Mouse (Mus musculus) lung, postnatal 0 days (tissue): ENCODE data around the gene Haus6. TPM values are rescaled to one million over a fixed set of nuclear protein-coding genes. Genes with fewer than 3 reads are reported as not detected.

Experiments
- ATAC-seq: fragments of 200-750 bp; cut with Nextera tagmentation; 2 replicates; pipeline ENCODE4 v1.8.0; 2017; ENCODE audit warnings: moderate library complexity
- DNase-seq: peaks from one replicate; pipeline ENCODE4 v3.0.0-alpha.2; 2016; ENCODE audit warnings: low spot score
- H3K27ac ChIP-seq: fragments of 300-500 bp; sonication (generic); 2 replicates; pipeline ENCODE4 v1.5.1; 2014; ENCODE audit warnings: antibody characterized with exemption, mild to moderate bottlenecking, low read length, mixed read lengths
- H3K27me3 ChIP-seq: fragments of 300-500 bp; sonication (generic); replicated peaks from 2 replicates; pipeline ENCODE4 v1.6.1; 2014; ENCODE audit warnings: low read length, mixed read lengths; ENCODE audit not compliant: insufficient read depth
- H3K36me3 ChIP-seq: fragments of 300-500 bp; sonication (generic); 2 replicates; pipeline ENCODE4 v1.6.1; 2014; ENCODE audit warnings: low read length, mixed read lengths; ENCODE audit not compliant: insufficient read depth
- H3K4me1 ChIP-seq: fragments of 300-500 bp; sonication (generic); 2 replicates; pipeline ENCODE4 v1.6.1; 2014; ENCODE audit warnings: antibody characterized with exemption, low read depth, low read length, mixed read lengths; ENCODE audit not compliant: insufficient read depth
- H3K4me2 ChIP-seq: fragments of 300-500 bp; sonication (generic); replicated peaks from 2 replicates; pipeline ENCODE4 v1.6.1; 2014; ENCODE audit warnings: low read depth, mild to moderate bottlenecking, low read length, moderate library complexity, mixed read lengths
- H3K4me3 ChIP-seq: fragments of 300-500 bp; sonication (generic); 2 replicates; pipeline ENCODE4 v1.5.1; 2014; ENCODE audit warnings: low read depth, low read length
- H3K9ac ChIP-seq: fragments of 300-500 bp; sonication (generic); replicated peaks from 2 replicates; pipeline ENCODE4 v1.6.1; 2014; ENCODE audit warnings: low read depth, mild to moderate bottlenecking
- H3K9me3 ChIP-seq: fragments of 300-500 bp; sonication (generic); 2 replicates; pipeline ENCODE4 v1.6.1; 2016; ENCODE audit warnings: low read length, mixed read lengths
- CTCF ChIP-seq: IDR thresholded peaks from 2 replicates; pipeline ENCODE4 v1.5.1; 2016; ENCODE audit warnings: antibody characterized with exemption, mild to moderate bottlenecking
- EP300 ChIP-seq: IDR thresholded peaks from 2 replicates; pipeline ENCODE4 v1.6.1; 2016; ENCODE audit warnings: antibody characterized with exemption, mild to moderate bottlenecking, control low read depth
- WGBS: fragments of 180-500 bp; shearing (Covaris S2); extraction: QIAGEN DNeasy Blood & Tissue Kit; methylation state at CpG from one replicate; pipeline ENCODE4 v1.1.7; 2014; 5-methylcytosine and 5-hydroxymethylcytosine counted together
- polyA plus RNA-seq: library from polyadenylated mRNA; unstranded; fragments of >200 nt; fragmentation: Nextera tagmentation; extraction: Ambion mirVana; gene quantifications from 2 replicates; pipeline ENCODE4 v1.2.1, GENCODE M21; 2015

The Haus6 gene
- polyA plus RNA-seq, 1 experiment from 2014 or later = 4.7 TPM

- Histone ChIP-seq H3K9me3 (no peaks in the 10 kb centered on the region), H3K4me1 (no peaks in the 10 kb centered on the region), H3K4me3 (no peak overlapping the region), H3K9ac (no peak overlapping the region), H3K27ac (no peak overlapping the region), H3K27me3 (no peaks in the 10 kb centered on the region), H3K36me3 (no peaks in the 10 kb centered on the region), H3K4me2 (no peak overlapping the region)
- ATAC-seq = no peak
- WGBS = 23% methylated on average over 6 of the region's 6 CpGs
- peak; percentile 72 for TF ChIP-seq CTCF
- no peak for TF ChIP-seq EP300
- peak; percentile 86 for DNase-seq
Observed at GRCm38 (mm10) chr4:86555035-86555707, 56.7 kb downstream of the Haus6 start.

GRCm38 (mm10) chr4:86548332-86548731, 63.5 kb downstream of the Haus6 start:
- ATAC-seq (peak; percentile 47), DNase-seq (peak; percentile 45)
- H3K9ac ChIP-seq = no peak overlapping the region
- no peak overlapping the region for H3K4me2 ChIP-seq
- no peak overlapping the region for H3K27ac ChIP-seq
- H3K27me3 ChIP-seq = no peaks in the 10 kb centered on the region
- H3K36me3 ChIP-seq = no peaks in the 10 kb centered on the region
- TF ChIP-seq CTCF (no peak), EP300 (no peak)
- H3K4me3 ChIP-seq = no peak overlapping the region
- 66% methylated on average over 9 of the region's 9 CpGs for WGBS
- no peaks in the 10 kb centered on the region for H3K9me3 ChIP-seq
- no peaks in the 10 kb centered on the region for H3K4me1 ChIP-seq

GRCm38 (mm10) chr4:86545615-86546014, 66.2 kb downstream of the Haus6 start:
- Histone ChIP-seq H3K36me3 (no peaks in the 10 kb centered on the region), H3K4me2 (no peak overlapping the region), H3K27ac (no peak overlapping the region), H3K4me1 (no peaks in the 10 kb centered on the region), H3K27me3 (no peaks in the 10 kb centered on the region), H3K4me3 (no peak overlapping the region), H3K9ac (no peak overlapping the region), H3K9me3 (no peaks in the 10 kb centered on the region)
- DNase-seq (peak; percentile 73), ATAC-seq (no peak)
- peak; percentile 68 for TF ChIP-seq CTCF
- TF ChIP-seq EP300 = no peak
- 40% methylated on average over 5 of the region's 5 CpGs for WGBS

- Histone ChIP-seq H3K9me3 (no peaks in the 10 kb centered on the region), H3K36me3 (no peaks in the 10 kb centered on the region), H3K27ac (no peak overlapping the region), H3K4me2 (no peak overlapping the region), H3K9ac (no peak overlapping the region), H3K4me1 (no peaks in the 10 kb centered on the region), H3K27me3 (no peaks in the 10 kb centered on the region), H3K4me3 (no peak overlapping the region)
- no peak for TF ChIP-seq CTCF
- no peak for TF ChIP-seq EP300
- no peak for ATAC-seq
- WGBS = 80% methylated on average over 3 of the region's 3 CpGs
- DNase-seq = no peak
Observed at GRCm38 (mm10) chr4:86543999-86544398, 67.9 kb downstream of the Haus6 start.

GRCm38 (mm10) chr4:86541573-86541972, 70.3 kb downstream of the Haus6 start:
- 67% methylated on average over 1 of the region's 1 CpGs for WGBS

GRCm38 (mm10) chr4:86538936-86539335, 72.9 kb downstream of the Haus6 start:
- 91% methylated on average over 5 of the region's 5 CpGs for WGBS
- H3K4me2 ChIP-seq = no peak overlapping the region
- DNase-seq = no peak
- no peaks in the 10 kb centered on the region for H3K9me3 ChIP-seq
- H3K4me3 ChIP-seq = no peak overlapping the region
- H3K36me3 ChIP-seq = no peaks in the 10 kb centered on the region
- TF ChIP-seq EP300 (no peak), CTCF (no peak)
- no peak overlapping the region for H3K27ac ChIP-seq
- H3K9ac ChIP-seq = no peak overlapping the region
- no peak for ATAC-seq
- H3K4me1 ChIP-seq = no peaks in the 10 kb centered on the region
- H3K27me3 ChIP-seq = no peaks in the 10 kb centered on the region

More at GRCm38 (mm10) chr4:86541573-86541972, 70.3 kb downstream of the Haus6 start:
- TF ChIP-seq EP300 (no peak), CTCF (no peak)
- DNase-seq (no peak), ATAC-seq (no peak)
- Histone ChIP-seq H3K4me2 (no peak overlapping the region), H3K36me3 (no peaks in the 10 kb centered on the region), H3K27ac (no peak overlapping the region), H3K9me3 (no peaks in the 10 kb centered on the region), H3K4me1 (no peaks in the 10 kb centered on the region), H3K27me3 (no peaks in the 10 kb centered on the region), H3K9ac (no peak overlapping the region), H3K4me3 (no peak overlapping the region)
